ENCODE assay signal across 10 mouse cellular contexts in genomic region chr2:152943568-152943967, GRCm38 (mm10). TPM values are rescaled to one million over a fixed set of nuclear protein-coding genes. Genes with fewer than 3 reads are reported as not detected.
DNase-seq lines count a peak whose midpoint lies in the region; ATAC-seq lines count a peak whose summit lies in the region.
"Had no signal": no experiment of that assay in that cellular context is flagged by ENCODE, and none has a peak within 500 bp of the region (broad histone marks: within the 10 kb centered on the region; RNA-seq: fewer than 3 reads in every experiment).

No protein-coding gene starts in this region.

- H3K27me3 ChIP-seq in heart, embryonic 14.5 days (ENCODE audit: control insufficient read depth, insufficient read depth, low read length): peaks cover 88% of the 10 kb centered on the region
- peaks cover 56% of the 10 kb centered on the region for H3K27me3 ChIP-seq in forebrain, embryonic 15.5 days
- H3K27me3 ChIP-seq in midbrain, embryonic 10.5 days (ENCODE audit: low read depth, poor library complexity, severe bottlenecking): peaks cover 100% of the 10 kb centered on the region

- H3K4me1 ChIP-seq in heart, embryonic 14.5 days (ENCODE audit: control insufficient read depth in 2 of 2, insufficient read depth in 2 of 2, low read length in 2 of 2): peaks cover 3 to 13% of the 10 kb centered on the region in 2 experiments; a peak in 3 of 4 replicates
- peaks cover 23% of the 10 kb centered on the region for H3K4me1 ChIP-seq in forebrain, embryonic 15.5 days
- peaks cover 20% of the 10 kb centered on the region for H3K4me1 ChIP-seq in midbrain, embryonic 10.5 days

- H3K4me3 ChIP-seq in heart, embryonic 14.5 days (ENCODE audit: control insufficient read depth in 1 of 2, insufficient read depth in 1 of 2, low read depth in 1 of 2, low read length in 2 of 2): peak overlapping the region; percentile 43 to 47; a peak in 3 of 4 replicates
- peak overlapping the region; percentile 43 for H3K4me3 ChIP-seq in forebrain, embryonic 15.5 days
- peak overlapping the region; percentile 65 for H3K4me3 ChIP-seq in midbrain, embryonic 10.5 days

- H3K9me3 ChIP-seq in heart, embryonic 14.5 days (ENCODE audit: control insufficient read depth, low read length): no peaks in the 10 kb centered on the region
- H3K9me3 ChIP-seq in forebrain, embryonic 15.5 days: no peaks in the 10 kb centered on the region
- H3K9me3 ChIP-seq in midbrain, embryonic 10.5 days (replicated peaks): no peaks in the 10 kb centered on the region

- no peaks in the 10 kb centered on the region for H3K36me3 ChIP-seq in heart, embryonic 14.5 days (ENCODE audit: control insufficient read depth, insufficient read depth, low read length)
- no peaks in the 10 kb centered on the region for H3K36me3 ChIP-seq in forebrain, embryonic 15.5 days
- no peaks in the 10 kb centered on the region for H3K36me3 ChIP-seq in midbrain, embryonic 10.5 days

- WGBS in heart, embryonic 14.5 days: 7% methylated on average over 8 of the region's 8 CpGs
- 6% methylated on average over 8 of the region's 8 CpGs for WGBS in forebrain, embryonic 15.5 days
- 4% methylated on average over 8 of the region's 8 CpGs for WGBS in midbrain, embryonic 10.5 days

- no peak for DNase-seq in heart, postnatal 14 days
- peak; percentile 46 for DNase-seq in brain, adult 2 months (ENCODE audit: low read depth, low spot score)
- DNase-seq in midbrain, embryonic 10.5 days (ENCODE audit: low spot score): no peak
- no peak for DNase-seq in retina, postnatal 1 day
- DNase-seq in Muller cell, postnatal 12 days (ENCODE audit: inconsistent ontology term): no peak
- DNase-seq in adrenal gland, postnatal 4 days (ENCODE audit: low spot score in 2 of 2): no peak

- intact Hi-C loops in heart, postnatal 14 days (cut with DNase I): no loop called here

- H3K4me2 ChIP-seq in heart, embryonic 14.5 days (ENCODE audit: low read length): peak overlapping the region; percentile 92
- H3K4me2 ChIP-seq in forebrain, embryonic 15.5 days (replicated peaks): peak overlapping the region; percentile 86

- H3K9ac ChIP-seq in heart, embryonic 14.5 days (ENCODE audit: low read length): peak overlapping the region; percentile 62
- peak overlapping the region; percentile 27; the same call in 1 of the 2 replicates for H3K9ac ChIP-seq in forebrain, embryonic 15.5 days (replicated peaks)

- H3K27ac ChIP-seq in heart, embryonic 14.5 days (replicated peaks in 1 of 2; ENCODE audit: control insufficient read depth in 1 of 2, insufficient read depth in 1 of 2, low read depth in 2 of 2, low read length in 2 of 2): no peak overlapping the region
- no peak overlapping the region for H3K27ac ChIP-seq in forebrain, embryonic 15.5 days (replicated peaks)
- no peak overlapping the region for H3K27ac ChIP-seq in midbrain, embryonic 10.5 days (replicated peaks)
- H3K27ac ChIP-seq: macrophage had no signal

- no peak for ATAC-seq in heart, embryonic 14.5 days (ENCODE audit: insufficient number of reproducible peaks, insufficient read depth, low FRiP score, low read depth)
- no peak for ATAC-seq in forebrain, embryonic 15.5 days (replicated peaks)

RNA-seq across cellular contexts. Expression of gene Dusp15, which starts 7.9 kb away (rescaled TPM):
- polyA plus RNA-seq in heart, embryonic 14.5 days (2014; fragmentation: Nextera tagmentation; extraction: Ambion mirVana): not detected in 2 replicates
- under 1 TPM in 1 of 2 experiments, not detected in 1; 0.22 TPM for total RNA-seq in heart, postnatal 14 days (2021)
- 7.1 and 7.3 TPM in 2 replicates for polyA plus RNA-seq in forebrain, embryonic 15.5 days (2015; fragmentation: Nextera tagmentation; extraction: Ambion mirVana)
- polyA plus RNA-seq in midbrain, embryonic 10.5 days (2016; fragmentation: Nextera tagmentation; extraction: Ambion mirVana): 0.60 and 1.3 TPM in 2 replicates
- total RNA-seq in adrenal gland, postnatal 4 days (2021): 1 to 10 TPM; 3.2 to 6.0 TPM
- polyA plus RNA-seq: macrophage had no signal

RNA-seq across cellular contexts. Expression of gene Foxs1, which starts 10.6 kb away (rescaled TPM):
- polyA plus RNA-seq in heart, embryonic 14.5 days (2014; fragmentation: Nextera tagmentation; extraction: Ambion mirVana): 5.3 and 5.6 TPM in 2 replicates
- 1 to 10 TPM; 6.0 to 6.7 TPM for total RNA-seq in heart, postnatal 14 days (2021)
- polyA plus RNA-seq in forebrain, embryonic 15.5 days (2015; fragmentation: Nextera tagmentation; extraction: Ambion mirVana): 3.2 and 4.4 TPM in 2 replicates
- polyA plus RNA-seq in midbrain, embryonic 10.5 days (2016; fragmentation: Nextera tagmentation; extraction: Ambion mirVana): 0.58 and 1.5 TPM in 2 replicates
- 1 to 10 TPM; 4.7 to 4.9 TPM for total RNA-seq in adrenal gland, postnatal 4 days (2021)
- polyA plus RNA-seq: macrophage had no signal

RNA-seq across cellular contexts. Expression of gene Ttll9, which starts 18.7 kb away (rescaled TPM):
- 0.30 TPM in 1 of 2 replicates, not detected in the other for polyA plus RNA-seq in heart, embryonic 14.5 days (2014; fragmentation: Nextera tagmentation; extraction: Ambion mirVana)
- total RNA-seq in heart, postnatal 14 days (2021): not detected
- polyA plus RNA-seq in forebrain, embryonic 15.5 days (2015; fragmentation: Nextera tagmentation; extraction: Ambion mirVana): 2.3 and 3.0 TPM in 2 replicates
- polyA plus RNA-seq in midbrain, embryonic 10.5 days (2016; fragmentation: Nextera tagmentation; extraction: Ambion mirVana): 1.3 and 1.4 TPM in 2 replicates
- total RNA-seq in adrenal gland, postnatal 4 days (2021): under 1 TPM in 1 of 2 experiments, not detected in 1; 0.42 TPM
- total RNA-seq: gastrocnemius, postnatal 4 days had no signal
- polyA plus RNA-seq: macrophage had no signal

RNA-seq across cellular contexts. Expression of gene Mylk2, which starts 32.4 kb away (rescaled TPM):
- not detected in 2 replicates for polyA plus RNA-seq in heart, embryonic 14.5 days (2014; fragmentation: Nextera tagmentation; extraction: Ambion mirVana)
- under 1 TPM; 0.34 to 0.41 TPM for total RNA-seq in heart, postnatal 14 days (2021)
- not detected in 2 replicates for polyA plus RNA-seq in forebrain, embryonic 15.5 days (2015; fragmentation: Nextera tagmentation; extraction: Ambion mirVana)
- polyA plus RNA-seq in midbrain, embryonic 10.5 days (2016; fragmentation: Nextera tagmentation; extraction: Ambion mirVana): 0.06 and 0.07 TPM in 2 replicates
- 1 to 10 TPM in 1 of 2 experiments, under 1 TPM in 1; 0.50 to 2.9 TPM for total RNA-seq in adrenal gland, postnatal 4 days (2021)
- polyA plus RNA-seq: macrophage had no signal
